Mouse (Mus musculus): ENCODE measurements around the gene Atp5l. TPM values are rescaled to one million over a fixed set of nuclear protein-coding genes. Genes with fewer than 3 reads are reported as not detected.

Atp5l gene
- polyA plus RNA-seq, 1 experiment from 2014 or later = 730 TPM

DNA sequence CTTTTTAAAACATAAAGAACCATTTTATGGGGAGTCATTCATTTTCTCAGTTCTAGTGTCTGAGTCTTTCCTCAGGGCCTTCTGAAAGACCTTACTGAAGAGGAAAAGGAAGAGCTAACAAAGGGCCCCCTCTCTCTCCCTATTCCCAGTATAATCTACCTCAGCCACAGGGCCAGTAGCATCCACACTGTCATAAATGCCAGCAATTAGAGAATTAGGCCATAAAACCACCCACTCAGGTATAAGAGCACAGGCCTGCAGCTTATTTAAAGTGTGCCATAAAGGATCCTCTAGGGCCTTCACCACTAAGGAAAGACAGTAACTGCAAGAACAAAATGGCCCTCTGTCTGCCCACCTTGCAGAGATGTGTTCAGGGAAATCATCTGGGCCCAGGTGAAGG is 46.3 kb downstream of the Atp5l start:
- no peak for ATAC-seq (replicated peaks)
- no peak overlapping the region for H3K4me3 ChIP-seq

GRCm38 (mm10) chr9:44873665-44874064 is 46.9 kb downstream of the Atp5l start:
- 64% methylated on average over 5 of the region's 5 CpGs for WGBS
- Histone ChIP-seq H3K27me3 (no peaks in the 10 kb centered on the region), H3K4me1 (peaks cover 64% of the 10 kb centered on the region), H3K4me2 (replicated peaks) (no peak overlapping the region), H3K36me3 (no peaks in the 10 kb centered on the region; the same call in 1 of the 2 replicates), H3K9me3 (no peaks in the 10 kb centered on the region), H3K4me3 (no peak overlapping the region), H3K9ac (replicated peaks) (no peak overlapping the region), H3K27ac (replicated peaks) (no peak overlapping the region)
- no peak for ATAC-seq (replicated peaks)

More for the DNA sequence above, 46.3 kb downstream of the Atp5l start:
- no peak overlapping the region for H3K27ac ChIP-seq (replicated peaks)
- H3K4me1 ChIP-seq = peaks cover 66% of the 10 kb centered on the region
- no peak overlapping the region for H3K4me2 ChIP-seq (replicated peaks)
- no peaks in the 10 kb centered on the region for H3K9me3 ChIP-seq
- no peaks in the 10 kb centered on the region; the same call in 1 of the 2 replicates for H3K36me3 ChIP-seq
- H3K27me3 ChIP-seq = no peaks in the 10 kb centered on the region
- H3K9ac ChIP-seq (replicated peaks) = no peak overlapping the region

- ATAC-seq (replicated peaks) = no peak
- Histone ChIP-seq H3K4me3 (no peak overlapping the region), H3K27ac (replicated peaks) (no peak overlapping the region)
These were observed 52.0 kb downstream of the Atp5l start for GRCm38 (mm10) chr9:44868336-44869094.

DNA sequence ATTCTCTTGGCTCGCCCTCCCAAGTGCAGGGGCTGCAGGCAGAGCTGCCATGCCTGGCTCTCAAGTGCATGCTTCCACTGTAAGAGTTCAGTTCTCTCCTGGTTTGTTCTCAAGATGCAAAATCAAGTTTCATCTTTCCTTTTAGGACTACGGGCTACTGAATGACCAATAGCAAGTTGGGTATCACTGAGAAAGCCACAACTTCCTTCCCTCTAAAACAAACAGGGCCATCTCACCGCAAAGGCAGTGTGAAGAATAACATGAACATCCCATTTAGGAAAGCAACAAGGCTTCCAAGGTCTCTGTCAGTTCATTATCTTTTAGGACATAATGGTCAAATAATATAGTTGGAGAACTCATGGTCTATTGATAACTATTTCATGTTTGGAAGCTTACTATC is 52.9 kb downstream of the Atp5l start:
- H3K27me3 ChIP-seq = no peaks in the 10 kb centered on the region

More at GRCm38 (mm10) chr9:44868336-44869094, 52.0 kb downstream of the Atp5l start:
- Histone ChIP-seq H3K9ac (replicated peaks) (no peak overlapping the region), H3K27me3 (no peaks in the 10 kb centered on the region), H3K4me2 (replicated peaks) (no peak overlapping the region), H3K4me1 (peaks cover 32% of the 10 kb centered on the region), H3K9me3 (no peaks in the 10 kb centered on the region), H3K36me3 (peaks cover 15% of the 10 kb centered on the region)
- 83% methylated on average over 13 of the region's 13 CpGs for WGBS

DNA sequence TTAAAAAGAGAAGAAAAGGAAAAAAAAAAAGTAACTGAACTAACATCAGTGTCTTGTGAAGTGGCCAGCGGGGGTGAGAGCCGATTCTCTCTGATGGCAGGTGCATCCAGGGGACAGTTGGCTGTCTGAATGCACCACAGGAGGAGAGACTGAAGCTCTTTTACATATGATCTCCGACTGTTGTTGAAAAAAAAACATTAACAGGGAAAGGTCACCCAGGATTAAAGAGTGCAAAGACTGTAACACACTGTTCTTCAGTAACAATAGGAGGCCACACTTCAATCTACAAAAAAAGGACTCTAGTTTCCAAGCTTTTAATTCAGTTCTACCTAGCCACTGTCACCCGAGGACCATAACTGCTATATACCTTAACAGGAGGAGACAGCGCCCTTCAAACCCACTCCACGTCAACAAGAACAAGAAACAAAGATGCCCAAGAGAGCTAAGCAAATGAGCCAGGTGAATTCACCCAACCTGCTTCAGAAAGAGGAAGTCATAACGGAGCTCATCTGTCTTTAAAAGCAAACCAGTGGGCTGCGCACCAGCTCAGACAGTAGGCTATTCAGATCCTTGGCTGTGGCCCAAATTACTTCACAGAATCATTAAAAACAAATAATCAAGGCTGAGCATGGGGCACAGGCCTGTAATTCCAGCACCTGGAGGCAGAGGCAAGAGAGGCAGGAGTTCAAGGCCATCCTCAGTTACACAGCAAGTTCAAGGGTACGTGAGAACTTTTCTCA is 53.9 kb downstream of the Atp5l start:
- peaks cover 20% of the 10 kb centered on the region for H3K36me3 ChIP-seq
- 36% methylated on average over 9 of the region's 9 CpGs for WGBS
- H3K9ac ChIP-seq (replicated peaks) = no peak overlapping the region
- H3K27ac ChIP-seq (replicated peaks) = peak overlapping the region; percentile 25; the same call in 1 of the 2 replicates
- ATAC-seq (replicated peaks) = no peak
- no peaks in the 10 kb centered on the region for H3K9me3 ChIP-seq
- H3K27me3 ChIP-seq = no peaks in the 10 kb centered on the region
- H3K4me3 ChIP-seq = no peak overlapping the region
- no peak overlapping the region for H3K4me2 ChIP-seq (replicated peaks)
- peaks cover 26% of the 10 kb centered on the region for H3K4me1 ChIP-seq

More for the DNA sequence above, 52.9 kb downstream of the Atp5l start:
- no peak overlapping the region for H3K4me2 ChIP-seq (replicated peaks)
- no peaks in the 10 kb centered on the region for H3K9me3 ChIP-seq
- 0 out of 2 replicates have a peak overlapping the region, but pooled peaks have one; percentile 29 for H3K27ac ChIP-seq (replicated peaks)
- peaks cover 26% of the 10 kb centered on the region for H3K4me1 ChIP-seq
- H3K9ac ChIP-seq (replicated peaks) = no peak overlapping the region
- peaks cover 15% of the 10 kb centered on the region for H3K36me3 ChIP-seq
- ATAC-seq (replicated peaks) = no peak
- 88% methylated on average over 3 of the region's 3 CpGs for WGBS
- H3K4me3 ChIP-seq = no peak overlapping the region

Other genes starting within 250 kb of the Atp5l start
- not detected in 2 replicates for gene Treh, start 247.5 kb downstream of the Atp5l start, polyA plus RNA-seq (2015; fragmentation: Nextera tagmentation; extraction: Ambion mirVana)
- gene Phldb1, start 185.5 kb downstream of the Atp5l start, polyA plus RNA-seq (2015; fragmentation: Nextera tagmentation; extraction: Ambion mirVana) = 46.4 and 50.0 TPM in 2 replicates
- gene Arcn1, start 152.9 kb downstream of the Atp5l start, polyA plus RNA-seq (2015; fragmentation: Nextera tagmentation; extraction: Ambion mirVana) = 134 and 139 TPM in 2 replicates
- 174 and 179 TPM in 2 replicates for gene Ift46, start 152.8 kb downstream of the Atp5l start, polyA plus RNA-seq (2015; fragmentation: Nextera tagmentation; extraction: Ambion mirVana)
- 6.9 and 7.5 TPM in 2 replicates for gene Tmem25, start 121.4 kb downstream of the Atp5l start, polyA plus RNA-seq (2015; fragmentation: Nextera tagmentation; extraction: Ambion mirVana)
- 0.36 TPM in 1 of 2 replicates, not detected in the other for gene Ttc36, start 117.7 kb downstream of the Atp5l start, polyA plus RNA-seq (2015; fragmentation: Nextera tagmentation; extraction: Ambion mirVana)
- 30.3 and 31.6 TPM in 2 replicates for gene Kmt2a, start 39.4 kb downstream of the Atp5l start, polyA plus RNA-seq (2015; fragmentation: Nextera tagmentation; extraction: Ambion mirVana)
- 37.0 and 39.0 TPM in 2 replicates for gene Ube4a, start 44.9 kb upstream of the Atp5l start, polyA plus RNA-seq (2015; fragmentation: Nextera tagmentation; extraction: Ambion mirVana)
- not detected in 2 replicates for gene Cd3g, start 59.7 kb upstream of the Atp5l start, polyA plus RNA-seq (2015; fragmentation: Nextera tagmentation; extraction: Ambion mirVana)
- gene Cd3d, start 61.0 kb upstream of the Atp5l start, polyA plus RNA-seq (2015; fragmentation: Nextera tagmentation; extraction: Ambion mirVana) = not detected in 2 replicates
- not detected in 2 replicates for gene Cd3e, start 88.9 kb upstream of the Atp5l start, polyA plus RNA-seq (2015; fragmentation: Nextera tagmentation; extraction: Ambion mirVana)
- gene Mpzl2, start 119.1 kb upstream of the Atp5l start, polyA plus RNA-seq (2015; fragmentation: Nextera tagmentation; extraction: Ambion mirVana) = 0.34 and 0.63 TPM in 2 replicates
- gene Mpzl3, start 134.4 kb upstream of the Atp5l start, polyA plus RNA-seq (2015; fragmentation: Nextera tagmentation; extraction: Ambion mirVana) = 1.1 and 1.5 TPM in 2 replicates
- 0.45 TPM in 1 of 2 replicates, not detected in the other for gene Jaml, start 158.4 kb upstream of the Atp5l start, polyA plus RNA-seq (2015; fragmentation: Nextera tagmentation; extraction: Ambion mirVana)
- 5.3 and 5.7 TPM in 2 replicates for gene Scn2b, start 197.0 kb upstream of the Atp5l start, polyA plus RNA-seq (2015; fragmentation: Nextera tagmentation; extraction: Ambion mirVana)
- gene Scn4b, start 217.7 kb upstream of the Atp5l start, polyA plus RNA-seq (2015; fragmentation: Nextera tagmentation; extraction: Ambion mirVana) = 0.10 and 0.34 TPM in 2 replicates